Mouse (Mus musculus) heart, embryonic 14.5 days (tissue): Measurements from ENCODE around the gene Prcd. TPM values are rescaled to one million over a fixed set of nuclear protein-coding genes. Genes with fewer than 3 reads are reported as not detected.
A peak's percentile ranks its signal among the peaks of the same experiment; 100 is the strongest.

Experiments
- ATAC-seq: fragments of 200-750 bp; cut with Nextera tagmentation; 2 replicates; pipeline ENCODE4 v1.8.0; 2017; ENCODE audit warnings: low read depth, moderate TSS enrichment; ENCODE audit not compliant: insufficient number of reproducible peaks, insufficient read depth, low FRiP score
- H3K27ac ChIP-seq, 2 experiments: fragments of 200-500 bp in 1 of 2; fragments of 300-500 bp in 1 of 2; sonication (generic) in 1 of 2; replicated peaks in 1 of 2; 2 replicates each; pipeline ENCODE4 v1.5.1; 2012 to 2014; ENCODE audit warnings: low read depth in 2 of 2, low read length in 2 of 2, control low read depth in 1 of 2, mild to moderate bottlenecking in 1 of 2, mixed read lengths in 1 of 2; ENCODE audit not compliant: control insufficient read depth in 1 of 2, insufficient read depth in 1 of 2
- H3K27me3 ChIP-seq: fragments of 300-500 bp; sonication (generic); 2 replicates; pipeline ENCODE4 v1.6.1; 2014; ENCODE audit warnings: mild to moderate bottlenecking, low read length, control low read depth; ENCODE audit not compliant: control insufficient read depth, insufficient read depth
- H3K36me3 ChIP-seq: fragments of 300-500 bp; sonication (generic); 2 replicates; pipeline ENCODE4 v1.6.1; 2014; ENCODE audit warnings: mild to moderate bottlenecking, control low read depth, low read length, mixed read lengths; ENCODE audit not compliant: control insufficient read depth, insufficient read depth
- H3K4me1 ChIP-seq, 2 experiments: fragments of 200-500 bp in 1 of 2; fragments of 300-500 bp in 1 of 2; sonication (generic) in 1 of 2; 2 replicates each; pipeline ENCODE4 v1.6.1; 2012 to 2014; ENCODE audit warnings: low read length in 2 of 2, control low read depth in 1 of 2, mixed read lengths in 1 of 2; ENCODE audit not compliant: control insufficient read depth in 2 of 2, insufficient read depth in 2 of 2
- H3K4me2 ChIP-seq: fragments of 300-500 bp; sonication (generic); 2 replicates; pipeline ENCODE4 v1.6.1; 2014; ENCODE audit warnings: mild to moderate bottlenecking, low read length
- H3K4me3 ChIP-seq, 2 experiments: fragments of 200-500 bp in 1 of 2; fragments of 300-500 bp in 1 of 2; sonication (generic) in 1 of 2; 2 replicates each; pipeline ENCODE4 v1.5.1; 2012 to 2014; ENCODE audit warnings: low read length in 2 of 2, mild to moderate bottlenecking in 2 of 2, control low read depth in 1 of 2, low read depth in 1 of 2, moderate library complexity in 1 of 2; ENCODE audit not compliant: control insufficient read depth in 1 of 2, insufficient read depth in 1 of 2
- H3K9ac ChIP-seq: fragments of 300-500 bp; sonication (generic); 2 replicates; pipeline ENCODE4 v1.6.1; 2014; ENCODE audit warnings: mild to moderate bottlenecking, low read length
- H3K9me3 ChIP-seq: fragments of 300-500 bp; sonication (generic); 2 replicates; pipeline ENCODE4 v1.6.1; 2016; ENCODE audit warnings: low read length, control low read depth; ENCODE audit not compliant: control insufficient read depth
- WGBS: fragments of 180-500 bp; shearing (Covaris S2); extraction: QIAGEN DNeasy Blood & Tissue Kit; methylation state at CpG from one replicate; pipeline ENCODE4 v1.1.7; 2014; 5-methylcytosine and 5-hydroxymethylcytosine counted together
- polyA plus RNA-seq: library from polyadenylated mRNA; unstranded; fragments of >200 nt; fragmentation: Nextera tagmentation; extraction: Ambion mirVana; gene quantifications from 2 replicates; pipeline ENCODE4 v1.2.1, GENCODE M21; 2014

Prcd gene
- polyA plus RNA-seq, 1 experiment from 2014 or later: 1.9 TPM

DNA sequence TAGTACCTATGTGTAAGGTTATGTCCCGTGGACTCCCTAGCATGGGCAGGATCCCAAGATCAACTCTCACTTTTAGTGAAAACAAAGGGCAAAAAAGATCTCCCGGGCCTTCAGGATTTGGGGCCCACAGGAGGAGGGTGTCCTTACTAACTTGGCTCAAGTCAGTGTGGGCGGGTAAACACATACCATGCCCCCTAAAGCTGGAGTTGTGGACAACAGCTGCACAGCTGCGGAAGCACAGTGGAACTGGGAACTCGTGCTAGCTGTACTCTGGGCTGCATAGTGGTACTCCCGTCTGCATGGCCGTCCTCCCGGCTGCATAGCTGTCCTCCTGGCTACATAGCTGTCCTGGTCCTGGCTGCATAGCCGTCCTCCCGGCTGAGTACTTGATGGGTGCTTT, 4.9 kb downstream of the Prcd start:
- 69% methylated on average over 10 of the region's 10 CpGs for WGBS
- peaks cover 36 to 62% of the 10 kb centered on the region in 2 experiments for H3K4me1 ChIP-seq
- no peaks in the 10 kb centered on the region for H3K36me3 ChIP-seq
- H3K4me3 ChIP-seq: no peak overlapping the region
- H3K9ac ChIP-seq: peak overlapping the region; percentile 13; the same call in 1 of the 2 replicates
- H3K27me3 ChIP-seq: peaks cover 21% of the 10 kb centered on the region
- no peak for ATAC-seq
- no peaks in the 10 kb centered on the region for H3K9me3 ChIP-seq
- H3K27ac ChIP-seq: peak overlapping the region; percentile 73 to 74
- H3K4me2 ChIP-seq: peak overlapping the region; percentile 57

DNA sequence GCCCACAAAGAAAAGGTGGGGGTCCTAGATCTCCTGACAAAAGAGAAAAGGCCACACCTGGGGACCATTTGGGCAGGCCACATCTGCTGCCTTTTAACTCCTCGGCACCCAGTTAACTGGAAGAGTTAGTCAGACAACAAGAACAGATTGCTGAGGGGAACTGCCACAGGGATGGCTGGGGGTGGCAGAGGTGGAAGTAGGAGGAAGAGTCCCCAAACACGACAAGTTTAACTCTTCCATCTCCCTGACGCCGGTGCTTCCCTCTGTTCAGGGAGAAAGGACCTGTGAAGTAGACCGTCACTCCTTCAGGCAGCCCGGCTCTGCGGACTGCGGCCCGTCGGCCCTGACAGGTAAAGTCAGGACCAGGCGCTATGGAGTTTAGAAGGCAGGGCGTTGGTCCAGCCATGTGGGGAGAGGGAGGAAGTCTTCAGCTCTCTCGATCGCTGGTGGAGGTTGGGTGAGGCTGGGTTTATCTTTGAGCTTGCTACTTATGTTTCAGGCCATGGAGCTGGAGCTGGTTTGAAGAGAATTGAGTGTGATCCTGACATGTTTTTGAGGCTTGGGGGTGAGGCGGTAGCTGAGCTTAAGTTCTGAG, 5.8 kb downstream of the Prcd start:
- ATAC-seq: no peak
- H3K27ac ChIP-seq: no peak overlapping the region
- H3K4me1 ChIP-seq: peaks cover 36 to 63% of the 10 kb centered on the region in 2 experiments
- H3K27me3 ChIP-seq: peaks cover 15% of the 10 kb centered on the region
- no peaks in the 10 kb centered on the region for H3K9me3 ChIP-seq
- H3K9ac ChIP-seq: no peak overlapping the region
- WGBS: 71% methylated on average over 15 of the region's 15 CpGs
- no peaks in the 10 kb centered on the region for H3K36me3 ChIP-seq
- H3K4me2 ChIP-seq: no peak overlapping the region
- H3K4me3 ChIP-seq: no peak overlapping the region

DNA sequence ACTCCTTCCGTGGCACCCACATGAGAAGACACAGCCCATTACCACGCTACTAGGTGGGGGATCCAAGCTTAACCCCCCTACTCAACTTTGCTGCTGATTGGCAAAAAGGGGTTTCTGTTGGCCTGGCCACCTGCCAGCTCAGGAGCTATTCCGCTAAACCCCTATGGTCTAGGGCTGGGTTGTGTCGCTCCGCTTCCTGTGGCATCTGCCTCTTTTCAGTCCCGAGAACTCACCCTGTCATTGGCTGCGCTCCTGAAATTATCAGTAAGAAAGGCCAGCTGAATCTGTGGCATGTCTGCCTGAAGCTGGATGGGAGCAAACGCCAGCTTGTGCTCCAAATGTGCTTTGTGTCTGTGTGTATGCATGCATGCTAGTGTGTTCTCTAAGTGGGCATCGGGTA, 6.8 kb downstream of the Prcd start:
- H3K27me3 ChIP-seq: 0 out of 2 replicates have a peak, but pooled peaks cover 5% of the 10 kb centered on the region
- H3K27ac ChIP-seq: no peak overlapping the region
- H3K9ac ChIP-seq: no peak overlapping the region
- H3K36me3 ChIP-seq: no peaks in the 10 kb centered on the region
- 43% methylated on average over 9 of the region's 9 CpGs for WGBS
- no peak overlapping the region for H3K4me3 ChIP-seq
- H3K4me2 ChIP-seq: no peak overlapping the region
- H3K4me1 ChIP-seq: peaks cover 36 to 62% of the 10 kb centered on the region in 2 experiments
- no peak for ATAC-seq
- no peaks in the 10 kb centered on the region for H3K9me3 ChIP-seq

DNA sequence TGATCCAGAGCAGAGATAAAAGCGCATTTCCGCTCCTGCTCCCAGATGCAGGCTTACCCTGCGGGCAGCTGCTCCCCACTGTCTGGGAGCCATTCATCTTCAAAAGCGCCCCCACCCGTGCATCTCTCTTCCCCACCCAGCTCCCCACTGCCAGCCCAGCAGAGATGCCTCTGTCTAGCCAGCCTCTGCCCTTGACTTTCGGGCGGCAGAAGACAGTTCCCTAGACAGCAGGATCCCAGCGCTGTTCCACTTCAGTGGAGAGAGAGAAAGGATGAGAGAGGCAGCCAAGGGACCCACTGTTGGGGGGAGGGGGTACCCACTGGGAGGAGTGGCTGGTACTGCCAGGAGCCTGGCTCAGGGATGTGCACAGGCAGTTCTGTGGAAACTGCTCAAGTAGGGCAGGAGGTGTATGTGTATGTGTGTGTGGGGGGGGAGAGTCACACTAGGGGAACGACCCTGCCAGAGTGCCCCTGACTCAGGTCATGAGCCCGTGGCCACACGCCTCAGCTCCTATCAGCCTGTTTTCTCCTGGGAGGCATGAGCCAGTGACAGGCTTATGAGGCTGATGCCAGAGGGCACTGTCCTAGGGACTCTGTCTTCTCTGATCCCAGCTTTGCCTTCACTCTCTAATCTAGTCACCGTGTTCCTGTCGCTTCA, 8.1 kb downstream of the Prcd start:
- Histone ChIP-seq H3K4me1 (peaks cover 38 to 57% of the 10 kb centered on the region in 2 experiments), H3K9me3 (no peaks in the 10 kb centered on the region), H3K9ac (no peak overlapping the region), H3K36me3 (no peaks in the 10 kb centered on the region), H3K4me3 (no peak overlapping the region), H3K27me3 (0 out of 2 replicates have a peak, but pooled peaks cover 5% of the 10 kb centered on the region), H3K4me2 (no peak overlapping the region), H3K27ac (0 out of 4 replicates have a peak overlapping the region, but pooled peaks of 1 of the 2 experiments have one; percentile 10)
- ATAC-seq: no peak
- WGBS: 26% methylated on average over 13 of the region's 13 CpGs

- Histone ChIP-seq H3K4me1 (peaks cover 36 to 52% of the 10 kb centered on the region in 2 experiments), H3K4me2 (no peak overlapping the region), H3K9me3 (no peaks in the 10 kb centered on the region), H3K27ac (0 out of 4 replicates have a peak overlapping the region, but pooled peaks of 1 of the 2 experiments have one; percentile 10), H3K4me3 (no peak overlapping the region), H3K36me3 (no peaks in the 10 kb centered on the region), H3K9ac (peak overlapping the region; percentile 18; the same call in 1 of the 2 replicates), H3K27me3 (0 out of 2 replicates have a peak, but pooled peaks cover 5% of the 10 kb centered on the region)
- ATAC-seq: no peak
- 59% methylated on average over 8 of the region's 8 CpGs for WGBS
These were observed 8.6 kb downstream of the Prcd start for GRCm38 (mm10) chr11:116661948-116662377.

GRCm38 (mm10) chr11:116665289-116665688, 12.0 kb downstream of the Prcd start:
- WGBS: 69% methylated on average over 10 of the region's 10 CpGs
- Histone ChIP-seq H3K9ac (no peak overlapping the region), H3K9me3 (no peaks in the 10 kb centered on the region), H3K4me1 (peaks cover 20 to 46% of the 10 kb centered on the region in 2 experiments), H3K27ac (no peak overlapping the region), H3K36me3 (no peaks in the 10 kb centered on the region), H3K4me3 (no peak overlapping the region), H3K27me3 (peaks cover 5% of the 10 kb centered on the region; the same call in 1 of the 2 replicates), H3K4me2 (no peak overlapping the region)
- ATAC-seq: no peak

DNA sequence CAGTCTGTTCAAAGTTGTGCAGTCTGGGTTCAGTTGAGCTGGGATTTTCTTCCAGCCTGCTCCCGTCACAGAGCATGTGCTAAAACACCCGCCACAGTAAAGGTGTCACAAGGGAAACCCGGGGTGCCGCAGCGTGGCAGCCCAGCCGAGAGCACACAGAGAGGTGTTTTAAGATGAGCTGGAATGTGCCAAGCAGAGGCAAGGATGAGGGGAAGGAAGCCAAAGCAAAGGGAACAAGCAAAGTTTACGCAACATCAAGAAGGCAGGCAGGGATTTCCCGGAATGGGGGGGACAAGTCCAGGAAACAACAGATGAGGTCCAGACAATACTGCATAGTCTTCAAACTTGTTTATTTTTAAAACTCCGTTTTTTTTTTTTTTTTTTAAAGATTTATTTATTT, 13.2 kb downstream of the Prcd start:
- Histone ChIP-seq H3K9me3 (no peaks in the 10 kb centered on the region), H3K36me3 (no peaks in the 10 kb centered on the region), H3K4me2 (no peak overlapping the region), H3K27me3 (peaks cover 5% of the 10 kb centered on the region; the same call in 1 of the 2 replicates), H3K4me1 (peaks cover 13 to 33% of the 10 kb centered on the region in 2 experiments), H3K9ac (no peak overlapping the region), H3K4me3 (no peak overlapping the region), H3K27ac (no peak overlapping the region)
- WGBS: 54% methylated on average over 9 of the region's 9 CpGs
- no peak for ATAC-seq
